Comparison of ENCODE assay signal across 12 mouse cellular contexts in genomic region chr13:46883976-46884375, GRCm38 (mm10). TPM values are rescaled to one million over a fixed set of nuclear protein-coding genes. Genes with fewer than 3 reads are reported as not detected.
DNase-seq lines count a peak whose midpoint lies in the region; ATAC-seq and TF ChIP-seq lines count a peak whose summit lies in the region.
"Had no signal": no experiment of that assay in that cellular context is flagged by ENCODE, and none has a peak within 500 bp of the region (broad histone marks: within the 10 kb centered on the region; RNA-seq: fewer than 3 reads in every experiment).

No protein-coding gene starts in this region.

- no peak overlapping the region for H3K4me2 ChIP-seq in heart, embryonic 11.5 days
- no peak overlapping the region for H3K4me2 ChIP-seq in lung, embryonic 15.5 days
- no peak overlapping the region for H3K4me2 ChIP-seq in heart, postnatal 0 days (ENCODE audit: low read depth, low read length)
- H3K4me2 ChIP-seq in stomach, embryonic 14.5 days (replicated peaks; ENCODE audit: low read depth, low read length) = no peak overlapping the region
- H3K4me2 ChIP-seq in forebrain, embryonic 15.5 days (replicated peaks) = no peak overlapping the region
- H3K4me2 ChIP-seq: hindbrain, embryonic 15.5 days; liver, embryonic 12.5 days; neural tube, embryonic 13.5 days had no signal

- H3K9me3 ChIP-seq in heart, embryonic 11.5 days (replicated peaks; ENCODE audit: control insufficient read depth, low read length) = no peaks in the 10 kb centered on the region
- H3K9me3 ChIP-seq in lung, embryonic 15.5 days = no peaks in the 10 kb centered on the region
- no peaks in the 10 kb centered on the region for H3K9me3 ChIP-seq in heart, postnatal 0 days (replicated peaks; ENCODE audit: control insufficient read depth, low read length)
- H3K9me3 ChIP-seq in stomach, embryonic 14.5 days (ENCODE audit: control insufficient read depth, low read depth, low read length) = no peaks in the 10 kb centered on the region
- no peaks in the 10 kb centered on the region for H3K9me3 ChIP-seq in forebrain, embryonic 15.5 days
- H3K9me3 ChIP-seq: hindbrain, embryonic 15.5 days; liver, embryonic 12.5 days; neural tube, embryonic 13.5 days had no signal

- ATAC-seq in heart, embryonic 11.5 days (replicated peaks; ENCODE audit: insufficient number of reproducible peaks, low FRiP score, low TSS enrichment) = no peak
- no peak for ATAC-seq in lung, embryonic 15.5 days (ENCODE audit: borderline replicate concordance, extremely low read depth, low FRiP score, low TSS enrichment)
- ATAC-seq in heart, postnatal 0 days (ENCODE audit: insufficient read depth, low read depth) = no peak
- no peak for ATAC-seq in stomach, embryonic 14.5 days (ENCODE audit: insufficient number of reproducible peaks, insufficient read depth, low FRiP score, low read depth)
- no peak for ATAC-seq in forebrain, embryonic 15.5 days (replicated peaks)
- ATAC-seq: liver, embryonic 12.5 days had no signal

- H3K27ac ChIP-seq in heart, embryonic 11.5 days (ENCODE audit: low read depth, low read length) = peak overlapping the region; percentile 79
- H3K27ac ChIP-seq in lung, embryonic 15.5 days = peak overlapping the region; percentile 70
- H3K27ac ChIP-seq in heart, postnatal 0 days (ENCODE audit: low read depth) = peak overlapping the region; percentile 84
- H3K27ac ChIP-seq in stomach, embryonic 14.5 days (ENCODE audit: low read length) = peak overlapping the region; percentile 62; the same call in 1 of the 2 replicates
- H3K27ac ChIP-seq in forebrain, embryonic 15.5 days (replicated peaks) = no peak overlapping the region
- H3K27ac ChIP-seq: hindbrain, embryonic 15.5 days; liver, embryonic 12.5 days; neural tube, embryonic 13.5 days had no signal

- peaks cover 54% of the 10 kb centered on the region for H3K4me1 ChIP-seq in heart, embryonic 11.5 days (ENCODE audit: control insufficient read depth, insufficient read depth, low read length)
- peaks cover 51% of the 10 kb centered on the region for H3K4me1 ChIP-seq in lung, embryonic 15.5 days
- peaks cover 61% of the 10 kb centered on the region for H3K4me1 ChIP-seq in heart, postnatal 0 days (ENCODE audit: control insufficient read depth, insufficient read depth)
- no peaks in the 10 kb centered on the region for H3K4me1 ChIP-seq in stomach, embryonic 14.5 days (ENCODE audit: control insufficient read depth, insufficient read depth, low read length)
- peaks cover 12% of the 10 kb centered on the region; the same call in 1 of the 2 replicates for H3K4me1 ChIP-seq in forebrain, embryonic 15.5 days

- no peak for TF ChIP-seq CTCF in heart, postnatal 0 days (IDR thresholded peaks at IDR 0.05; ENCODE audit: low read depth)

- H3K9ac ChIP-seq in heart, embryonic 11.5 days (ENCODE audit: low read depth, low read length) = no peak overlapping the region
- no peak overlapping the region for H3K9ac ChIP-seq in lung, embryonic 15.5 days
- no peak overlapping the region for H3K9ac ChIP-seq in heart, postnatal 0 days (replicated peaks; ENCODE audit: low read depth, low read length)
- H3K9ac ChIP-seq in stomach, embryonic 14.5 days (replicated peaks; ENCODE audit: low read depth, low read length) = no peak overlapping the region
- H3K9ac ChIP-seq in forebrain, embryonic 15.5 days (replicated peaks) = no peak overlapping the region
- H3K9ac ChIP-seq: hindbrain, embryonic 15.5 days; liver, embryonic 12.5 days; neural tube, embryonic 13.5 days had no signal

- intact Hi-C loops in heart, postnatal 36 days (cut with DNase I) = loop anchor here (5.0 kb wide), 1 partner anchor 47 kb away; no protein-coding TSS in a partner anchor

- DNase-seq in heart, postnatal 36 days = no peak
- no peak for DNase-seq in lung, postnatal 10 days
- no peak for DNase-seq in heart, postnatal 0 days (ENCODE audit: low spot score)
- DNase-seq in frontal cortex, postnatal 10 days (ENCODE audit: low spot score in 2 of 2) = no peak

- no peaks in the 10 kb centered on the region for H3K27me3 ChIP-seq in heart, embryonic 11.5 days (ENCODE audit: control insufficient read depth, insufficient read depth, low read length)
- H3K27me3 ChIP-seq in lung, embryonic 15.5 days = no peaks in the 10 kb centered on the region
- no peaks in the 10 kb centered on the region for H3K27me3 ChIP-seq in heart, postnatal 0 days (ENCODE audit: control insufficient read depth, insufficient read depth, low read length)
- no peaks in the 10 kb centered on the region for H3K27me3 ChIP-seq in stomach, embryonic 14.5 days (ENCODE audit: control insufficient read depth, insufficient read depth, low read length)
- H3K27me3 ChIP-seq in forebrain, embryonic 15.5 days = no peaks in the 10 kb centered on the region
- H3K27me3 ChIP-seq: hindbrain, embryonic 15.5 days; liver, embryonic 12.5 days; megakaryocyte, embryonic 14.5 days had no signal

- WGBS in heart, embryonic 11.5 days (ENCODE audit: insufficient replicate concordance) = 65% methylated on average over 3 of the region's 3 CpGs
- 65% methylated on average over 3 of the region's 3 CpGs for WGBS in lung, embryonic 15.5 days
- 49% methylated on average over 3 of the region's 3 CpGs for WGBS in heart, postnatal 0 days
- 86% methylated on average over 3 of the region's 3 CpGs for WGBS in stomach, embryonic 14.5 days
- WGBS in forebrain, embryonic 15.5 days = 90% methylated on average over 3 of the region's 3 CpGs

- H3K36me3 ChIP-seq in heart, embryonic 11.5 days (ENCODE audit: control insufficient read depth, insufficient read depth, low read length) = no peaks in the 10 kb centered on the region
- no peaks in the 10 kb centered on the region for H3K36me3 ChIP-seq in lung, embryonic 15.5 days
- 0 out of 2 replicates have a peak, but pooled peaks cover 4% of the 10 kb centered on the region for H3K36me3 ChIP-seq in heart, postnatal 0 days (replicated peaks; ENCODE audit: control insufficient read depth, insufficient read depth, low read length)
- H3K36me3 ChIP-seq in stomach, embryonic 14.5 days (ENCODE audit: control insufficient read depth, insufficient read depth, low read length) = no peaks in the 10 kb centered on the region
- no peaks in the 10 kb centered on the region for H3K36me3 ChIP-seq in forebrain, embryonic 15.5 days
- H3K36me3 ChIP-seq: hindbrain, embryonic 15.5 days; liver, embryonic 12.5 days; neural tube, embryonic 13.5 days had no signal

- no peak for TF ChIP-seq EP300 in heart, postnatal 0 days (IDR thresholded peaks at IDR 0.05; ENCODE audit: low read depth)

- no peak overlapping the region for H3K4me3 ChIP-seq in heart, embryonic 11.5 days (ENCODE audit: low read depth, low read length)
- H3K4me3 ChIP-seq in lung, embryonic 15.5 days = no peak overlapping the region
- no peak overlapping the region for H3K4me3 ChIP-seq in heart, postnatal 0 days (ENCODE audit: low read depth, low read length)
- no peak overlapping the region for H3K4me3 ChIP-seq in stomach, embryonic 14.5 days (ENCODE audit: low read depth, low read length)
- no peak overlapping the region for H3K4me3 ChIP-seq in forebrain, embryonic 15.5 days
- H3K4me3 ChIP-seq: hindbrain, embryonic 15.5 days; liver, embryonic 12.5 days; megakaryocyte, embryonic 14.5 days; neural tube, embryonic 13.5 days had no signal

RNA-seq across cellular contexts. Expression of gene Kif13a, which starts 45.7 kb away (rescaled TPM):
- 39.8 and 42.6 TPM in 2 replicates for polyA plus RNA-seq in heart, embryonic 11.5 days (2014; fragmentation: Nextera tagmentation; extraction: Ambion mirVana)
- total RNA-seq in heart, postnatal 36 days (2021) = 100 to 1,000 TPM; 109 to 112 TPM
- polyA plus RNA-seq in lung, embryonic 15.5 days (2015; fragmentation: Nextera tagmentation; extraction: Ambion mirVana) = 30.6 and 32.5 TPM in 2 replicates
- 48.7 and 81.8 TPM in 2 replicates for total RNA-seq in heart, postnatal 0 days (2014; rRNA removed; ENCODE audit: low replicate concordance)
- polyA plus RNA-seq in heart, postnatal 0 days (2015; fragmentation: Nextera tagmentation; extraction: Ambion mirVana) = 29.8 and 36.7 TPM in 2 replicates
- 14.7 and 14.8 TPM in 2 replicates for polyA plus RNA-seq in stomach, embryonic 14.5 days (2014; fragmentation: Nextera tagmentation; extraction: Ambion mirVana)
- polyA plus RNA-seq in forebrain, embryonic 15.5 days (2015; fragmentation: Nextera tagmentation; extraction: Ambion mirVana) = 7.5 and 11.4 TPM in 2 replicates
